Mouse (Mus musculus) heart, adult 2 months (tissue): ENCODE data around the gene Nsun7. TPM values are rescaled to one million over a fixed set of nuclear protein-coding genes. Genes with fewer than 3 reads are reported as not detected.

Experiments used
- DNase-seq, 2 experiments: peaks; one replicate each; pipeline ENCODE4 v3.0.0; 2021
- H3K27ac ChIP-seq: fragments of 200-600 bp; 2 replicates; pipeline ENCODE4 v1.8.1; 2022
- H3K27me3 ChIP-seq: fragments of 200-500 bp; 2 replicates; pipeline ENCODE4 v1.6.1; 2012; ENCODE audit warnings: mild to moderate bottlenecking, low read length, inconsistent platforms, mixed read lengths; ENCODE audit not compliant: control insufficient read depth, insufficient read depth
- H3K36me3 ChIP-seq: fragments of 200-500 bp; 2 replicates; pipeline ENCODE4 v1.6.1; 2012; ENCODE audit warnings: low read length, inconsistent platforms; ENCODE audit not compliant: control insufficient read depth, insufficient read depth
- H3K4me1 ChIP-seq: fragments of 200-500 bp; 2 replicates; pipeline ENCODE4 v1.6.1; 2011; ENCODE audit warnings: low read length; ENCODE audit not compliant: control insufficient read depth, insufficient read depth
- H3K4me3 ChIP-seq: fragments of 200-600 bp; 2 replicates; pipeline ENCODE4 v1.8.1; 2022
- H3K79me2 ChIP-seq: fragments of 200-500 bp; replicated peaks from 2 replicates; pipeline ENCODE4 v1.6.1; 2012; ENCODE audit warnings: mild to moderate bottlenecking, inconsistent platforms, low read length, moderate library complexity, mixed read lengths; ENCODE audit not compliant: control insufficient read depth, insufficient read depth
- H3K9ac ChIP-seq: fragments of 200-500 bp; 2 replicates; pipeline ENCODE4 v1.6.1; 2012; ENCODE audit warnings: low read depth, mild to moderate bottlenecking, control low read depth, inconsistent platforms, low read length, mixed read lengths
- CTCF ChIP-seq: fragments of 200-600 bp; IDR thresholded peaks from 2 replicates; pipeline ENCODE4 v1.8.1; 2022; ENCODE audit warnings: antibody characterized with exemption, mild to moderate bottlenecking, moderate library complexity
- EP300 ChIP-seq: fragments of 200-500 bp; IDR thresholded peaks from 2 replicates; pipeline ENCODE4 v1.6.1; 2011; ENCODE audit warnings: low read depth, low read length, control low read depth; ENCODE audit not compliant: insufficient read depth
- POLR2A ChIP-seq: fragments of 200-500 bp; IDR thresholded peaks from 2 replicates; pipeline ENCODE4 v1.6.1; 2011; ENCODE audit warnings: mild to moderate bottlenecking, low read depth, low read length, control low read depth; ENCODE audit not compliant: insufficient read depth
- WGBS: fragments of 180-500 bp; shearing (Covaris S2); methylation state at CpG from one replicate; pipeline ENCODE4 v1.1.7; 2018; 5-methylcytosine and 5-hydroxymethylcytosine counted together
- intact Hi-C: fragments of 180-260 bp; cut with DNase I; formaldehyde crosslinking; loops from one replicate; pipeline ENCODE4 v1.15.1; 2025
- polyA plus RNA-seq: library from polyadenylated mRNA; depleted of rRNA; stranded (reverse); fragments of >200 nt; gene quantifications from 2 replicates; pipeline ENCODE4 v1.2.3, GENCODE M21; 2012
- total RNA-seq, 2 experiments: library from RNA; stranded (reverse); gene quantifications; 2 replicates each; pipeline ENCODE4 v1.2.3; 2021

Nsun7 gene
- total and polyA plus RNA-seq, 3 experiments: 0.12 TPM; not detected in 2

DNA sequence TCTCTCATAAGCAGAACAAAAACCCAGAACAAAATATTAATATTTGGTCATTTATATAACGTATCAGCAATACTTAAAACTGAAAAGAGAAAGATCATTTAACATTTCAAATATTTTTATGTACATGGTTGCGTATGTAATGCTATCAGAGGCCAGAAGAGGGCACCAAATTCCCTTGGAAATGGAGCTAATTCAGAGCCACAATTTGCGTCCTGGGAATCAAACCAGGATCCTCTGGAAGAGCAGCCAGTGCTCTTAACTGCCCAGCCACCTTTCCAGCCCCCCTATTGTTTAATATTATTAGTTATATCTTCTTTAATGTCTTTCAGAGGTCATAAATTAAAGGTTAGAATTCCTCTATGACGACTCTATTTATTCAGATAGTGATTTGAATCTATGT is 3.7 kb downstream of the Nsun7 start:
- Histone ChIP-seq H3K79me2 (no peaks in the 10 kb centered on the region), H3K9ac (no peak overlapping the region), H3K27ac (no peak overlapping the region), H3K27me3 (no peaks in the 10 kb centered on the region), H3K4me3 (no peak overlapping the region), H3K36me3 (no peaks in the 10 kb centered on the region), H3K4me1 (peaks cover 2% of the 10 kb centered on the region)
- TF ChIP-seq CTCF: peak; percentile 87
- no peak for TF ChIP-seq POLR2A
- no peak for TF ChIP-seq EP300
- intact Hi-C loops: loop anchor here (1.0 to 10.0 kb wide), 3 partner anchors 63 to 401 kb away; no protein-coding TSS in a partner anchor
- WGBS: 50% methylated on average over 4 of the region's 4 CpGs
- DNase-seq: peak in 1 of 2 experiments; percentile 37

DNA sequence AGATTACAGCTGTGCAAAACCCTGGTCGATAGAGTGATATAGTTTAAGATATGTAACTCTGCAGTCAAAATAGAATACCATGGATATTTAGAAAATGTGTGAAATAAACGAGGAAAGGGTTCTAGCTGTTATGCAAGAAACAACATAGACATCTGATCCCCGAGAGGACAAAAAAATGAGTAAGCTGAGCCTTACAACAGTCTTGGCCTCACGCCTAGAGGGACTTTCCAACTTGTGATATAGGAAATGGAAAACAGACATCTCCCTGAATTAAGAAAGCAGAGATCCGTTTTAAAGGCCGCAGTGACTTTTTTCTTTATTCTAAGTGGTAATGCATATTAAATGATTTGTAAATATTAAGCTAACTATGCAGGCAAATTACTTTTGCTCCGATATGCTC is 9.9 kb downstream of the Nsun7 start:
- TF ChIP-seq EP300: no peak
- no peak for TF ChIP-seq POLR2A
- no peak for TF ChIP-seq CTCF
- no peaks in the 10 kb centered on the region for H3K4me1 ChIP-seq
- H3K27ac ChIP-seq: no peak overlapping the region
- intact Hi-C loops: loop anchor here (10.0 kb wide), 1 partner anchor 395 kb away; no protein-coding TSS in a partner anchor
- no peaks in the 10 kb centered on the region for H3K36me3 ChIP-seq
- H3K4me3 ChIP-seq: no peak overlapping the region
- DNase-seq: peak in 1 of 2 experiments; percentile 31
- WGBS: 43% methylated on average over 7 of the region's 7 CpGs
- H3K27me3 ChIP-seq: no peaks in the 10 kb centered on the region
- H3K79me2 ChIP-seq: no peaks in the 10 kb centered on the region
- no peak overlapping the region for H3K9ac ChIP-seq

DNA sequence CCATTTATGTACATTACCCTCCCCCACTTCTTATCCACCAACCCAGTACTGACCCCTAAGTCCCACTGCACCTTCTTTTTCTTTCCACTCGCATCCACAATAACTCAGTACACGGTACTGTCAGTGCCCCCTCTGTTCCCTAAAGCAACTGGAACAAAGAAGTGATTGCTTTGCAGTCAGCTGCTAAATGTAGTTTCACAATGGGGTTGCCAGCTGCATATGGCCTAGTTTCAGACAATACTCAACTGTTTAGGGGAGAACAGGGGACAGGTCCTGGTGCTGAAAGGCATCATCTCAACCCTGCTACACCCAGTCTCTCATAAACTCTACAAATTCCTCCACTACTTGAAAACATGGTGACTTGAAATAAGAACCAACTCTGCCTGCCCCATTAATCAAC is 11.4 kb downstream of the Nsun7 start:
- WGBS: 88% methylated on average over 2 of the region's 2 CpGs
- no peaks in the 10 kb centered on the region for H3K79me2 ChIP-seq
- no peaks in the 10 kb centered on the region for H3K36me3 ChIP-seq
- H3K27ac ChIP-seq: no peak overlapping the region
- no peak for DNase-seq
- no peaks in the 10 kb centered on the region for H3K4me1 ChIP-seq
- no peak overlapping the region for H3K4me3 ChIP-seq
- TF ChIP-seq CTCF (no peak), EP300 (no peak), POLR2A (no peak)
- no peaks in the 10 kb centered on the region for H3K27me3 ChIP-seq
- intact Hi-C loops: no loop called here
- H3K9ac ChIP-seq: no peak overlapping the region

DNA sequence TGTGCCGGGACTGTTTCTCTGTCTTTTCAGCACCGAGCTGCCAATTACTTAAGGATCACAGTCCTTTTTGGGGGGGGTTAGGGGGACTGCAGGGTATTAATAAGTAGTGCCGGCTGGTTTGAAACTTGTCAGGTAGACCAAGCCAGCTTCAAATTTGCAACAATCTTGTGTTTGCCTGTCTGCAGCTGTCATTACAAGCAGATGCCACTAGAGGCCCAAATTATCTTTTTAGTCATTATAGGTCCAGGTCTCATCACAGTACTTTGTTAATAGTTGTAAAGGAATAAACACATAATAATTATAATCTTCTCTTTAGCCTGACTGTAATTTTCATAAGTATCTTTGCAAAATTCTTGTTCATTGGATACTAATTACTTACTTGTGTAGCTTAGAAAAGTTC is 14.7 kb downstream of the Nsun7 start:
- no peaks in the 10 kb centered on the region for H3K4me1 ChIP-seq
- H3K36me3 ChIP-seq: no peaks in the 10 kb centered on the region
- no peaks in the 10 kb centered on the region for H3K27me3 ChIP-seq
- no peaks in the 10 kb centered on the region for H3K79me2 ChIP-seq
- no peak overlapping the region for H3K4me3 ChIP-seq
- TF ChIP-seq CTCF: peak; percentile 58
- no peak for TF ChIP-seq POLR2A
- TF ChIP-seq EP300: no peak
- 53% methylated on average over 3 of the region's 3 CpGs for WGBS
- intact Hi-C loops: no loop called here
- no peak overlapping the region for H3K9ac ChIP-seq
- H3K27ac ChIP-seq: no peak overlapping the region
- no peak for DNase-seq

DNA sequence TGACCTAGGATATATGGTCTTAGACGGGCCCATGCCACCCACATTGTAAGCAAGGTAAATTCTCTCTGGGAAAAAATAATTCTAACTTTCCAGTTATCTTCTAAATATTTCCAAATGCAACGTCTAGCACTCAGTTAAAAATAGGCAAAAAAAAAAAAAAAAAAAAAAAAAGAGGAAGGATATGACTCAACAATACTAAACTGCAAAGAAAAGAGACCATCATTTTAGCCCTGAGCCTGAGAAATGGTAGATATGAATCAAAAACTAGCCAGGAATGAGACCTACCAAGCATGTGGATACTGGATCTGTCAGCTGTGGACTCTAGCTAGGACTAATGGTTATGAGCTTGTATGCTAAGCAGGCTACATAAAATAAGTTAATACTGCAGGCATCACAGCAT is 20.0 kb downstream of the Nsun7 start:
- H3K9ac ChIP-seq: no peak overlapping the region
- no peaks in the 10 kb centered on the region for H3K36me3 ChIP-seq
- TF ChIP-seq CTCF (no peak), EP300 (no peak), POLR2A (no peak)
- no peak overlapping the region for H3K27ac ChIP-seq
- H3K27me3 ChIP-seq: no peaks in the 10 kb centered on the region
- H3K4me1 ChIP-seq: no peaks in the 10 kb centered on the region
- no peaks in the 10 kb centered on the region for H3K79me2 ChIP-seq
- DNase-seq: no peak
- no peak overlapping the region for H3K4me3 ChIP-seq
- WGBS: 40% methylated on average over 2 of the region's 2 CpGs
- intact Hi-C loops: loop anchor here (1.0 kb wide), 1 partner anchor 90 kb away; no protein-coding TSS in a partner anchor

DNA sequence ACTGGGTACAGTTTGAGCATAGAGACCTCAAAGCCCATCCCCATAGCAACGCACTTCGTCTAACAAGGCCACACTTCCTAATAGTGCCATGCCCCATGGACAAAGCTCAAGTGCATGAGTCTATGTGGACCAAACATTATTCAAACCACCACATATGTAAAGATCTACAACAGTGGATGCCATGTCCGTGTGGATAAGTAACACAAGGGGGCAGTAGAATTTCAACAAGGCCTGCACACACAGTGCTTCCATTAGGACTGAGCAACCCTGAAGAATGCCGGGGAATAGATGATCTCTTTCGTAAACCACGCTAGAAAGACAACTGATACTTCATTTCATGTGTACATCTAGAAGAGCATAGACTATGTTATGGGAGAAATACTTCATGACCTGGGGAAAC is 21.0 kb downstream of the Nsun7 start:
- H3K4me3 ChIP-seq: no peak overlapping the region
- 80% methylated on average over 6 of the region's 6 CpGs for WGBS
- H3K27me3 ChIP-seq: no peaks in the 10 kb centered on the region
- no peaks in the 10 kb centered on the region for H3K36me3 ChIP-seq
- no peak for DNase-seq
- H3K4me1 ChIP-seq: no peaks in the 10 kb centered on the region
- TF ChIP-seq CTCF: peak; percentile 71
- TF ChIP-seq EP300: no peak
- TF ChIP-seq POLR2A: no peak
- H3K27ac ChIP-seq: no peak overlapping the region
- no peak overlapping the region for H3K9ac ChIP-seq
- intact Hi-C loops: loop anchor here (1.0 kb wide), 1 partner anchor 89 kb away; no protein-coding TSS in a partner anchor
- H3K79me2 ChIP-seq: no peaks in the 10 kb centered on the region

DNA sequence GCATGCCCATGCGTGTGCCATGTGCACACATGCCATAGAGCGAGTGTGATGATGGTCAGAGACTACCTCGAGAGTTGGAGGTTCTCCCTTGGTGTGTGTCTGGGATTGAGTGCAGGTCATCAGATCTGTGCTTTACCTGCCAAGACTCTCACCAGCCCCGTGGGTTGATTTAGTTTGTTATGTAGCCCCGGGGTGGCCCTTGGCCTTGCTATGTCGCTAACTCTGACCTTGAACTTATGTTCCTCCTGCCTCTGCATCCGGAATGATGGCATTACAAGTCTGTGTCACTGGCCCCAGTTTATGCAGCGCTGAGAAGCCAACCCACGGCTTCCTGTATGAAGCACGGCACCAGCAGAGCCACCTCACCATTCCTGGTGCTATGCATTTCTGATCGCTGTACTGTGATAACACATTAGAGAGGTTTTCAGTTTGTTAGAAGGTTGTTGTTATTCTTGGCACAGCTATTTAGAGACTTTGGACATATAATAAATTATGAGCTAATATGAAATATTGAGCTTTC is 34.5 kb downstream of the Nsun7 start:
- H3K27me3 ChIP-seq: no peaks in the 10 kb centered on the region
- DNase-seq: no peak
- H3K36me3 ChIP-seq: no peaks in the 10 kb centered on the region
- no peaks in the 10 kb centered on the region; the same call in 1 of the 2 replicates for H3K4me1 ChIP-seq
- H3K79me2 ChIP-seq: no peaks in the 10 kb centered on the region
- intact Hi-C loops: no loop called here
- no peak for TF ChIP-seq EP300
- no peak for TF ChIP-seq CTCF
- TF ChIP-seq POLR2A: no peak
- no peak overlapping the region for H3K4me3 ChIP-seq
- 69% methylated on average over 11 of the region's 11 CpGs for WGBS
- no peak overlapping the region for H3K27ac ChIP-seq
- H3K9ac ChIP-seq: no peak overlapping the region
